ENCODE assay signal across 14 mouse cellular contexts in genomic region chr1:74715468-74715867, GRCm38 (mm10). TPM values are rescaled to one million over a fixed set of nuclear protein-coding genes. Genes with fewer than 3 reads are reported as not detected.
DNase-seq lines count a peak whose midpoint lies in the region; ATAC-seq lines count a peak whose summit lies in the region.
"Had no signal": no experiment of that assay in that cellular context is flagged by ENCODE, and none has a peak within 500 bp of the region (broad histone marks: within the 10 kb centered on the region; RNA-seq: fewer than 3 reads in every experiment).

No protein-coding gene starts in this region.

- WGBS in neural tube, embryonic 15.5 days, result 82% methylated on average over 5 of the region's 5 CpGs
- WGBS in embryonic facial prominence, embryonic 13.5 days, result 17% methylated on average over 5 of the region's 5 CpGs
- WGBS in limb, embryonic 12.5 days, result 11% methylated on average over 5 of the region's 5 CpGs
- WGBS in forebrain, embryonic 15.5 days, result 82% methylated on average over 5 of the region's 5 CpGs

- H3K36me3 ChIP-seq in neural tube, embryonic 15.5 days, result no peaks in the 10 kb centered on the region
- H3K36me3 ChIP-seq in embryonic facial prominence, embryonic 13.5 days, result no peaks in the 10 kb centered on the region
- H3K36me3 ChIP-seq in limb, embryonic 12.5 days, result no peaks in the 10 kb centered on the region
- no peaks in the 10 kb centered on the region for H3K36me3 ChIP-seq in splenic B cell, adult 2 months (ENCODE audit: control insufficient read depth, insufficient read depth, low read length, poor library complexity, severe bottlenecking)
- no peaks in the 10 kb centered on the region for H3K36me3 ChIP-seq in forebrain, embryonic 15.5 days
- H3K36me3 ChIP-seq: intestine, embryonic 15.5 days had no signal

- no peak overlapping the region for H3K9ac ChIP-seq in neural tube, embryonic 15.5 days (replicated peaks)
- H3K9ac ChIP-seq in embryonic facial prominence, embryonic 13.5 days, result no peak overlapping the region
- H3K9ac ChIP-seq in limb, embryonic 12.5 days (replicated peaks), result no peak overlapping the region
- no peak overlapping the region for H3K9ac ChIP-seq in forebrain, embryonic 15.5 days (replicated peaks)
- H3K9ac ChIP-seq: intestine, embryonic 15.5 days had no signal

- H3K27me3 ChIP-seq in neural tube, embryonic 15.5 days (replicated peaks), result peaks cover 8% of the 10 kb centered on the region; the same call in 1 of the 2 replicates
- 0 out of 2 replicates have a peak, but pooled peaks cover 7% of the 10 kb centered on the region for H3K27me3 ChIP-seq in embryonic facial prominence, embryonic 13.5 days
- 0 out of 2 replicates have a peak, but pooled peaks cover 3% of the 10 kb centered on the region for H3K27me3 ChIP-seq in limb, embryonic 12.5 days
- no peaks in the 10 kb centered on the region for H3K27me3 ChIP-seq in splenic B cell, adult 2 months (ENCODE audit: control insufficient read depth, insufficient read depth, low read length, poor library complexity, severe bottlenecking)
- H3K27me3 ChIP-seq in forebrain, embryonic 15.5 days, result peaks cover 18% of the 10 kb centered on the region; the same call in 1 of the 2 replicates
- H3K27me3 ChIP-seq: intestine, embryonic 15.5 days had no signal

- no peak overlapping the region for H3K4me3 ChIP-seq in neural tube, embryonic 15.5 days (replicated peaks)
- H3K4me3 ChIP-seq in embryonic facial prominence, embryonic 13.5 days, result no peak overlapping the region
- no peak overlapping the region for H3K4me3 ChIP-seq in limb, embryonic 12.5 days (replicated peaks)
- H3K4me3 ChIP-seq in forebrain, embryonic 15.5 days, result no peak overlapping the region
- H3K4me3 ChIP-seq: intestine, embryonic 15.5 days; myocyte had no signal

- H3K4me1 ChIP-seq in neural tube, embryonic 15.5 days, result peaks cover 11% of the 10 kb centered on the region
- peaks cover 29% of the 10 kb centered on the region for H3K4me1 ChIP-seq in embryonic facial prominence, embryonic 13.5 days
- peaks cover 30% of the 10 kb centered on the region for H3K4me1 ChIP-seq in limb, embryonic 12.5 days (replicated peaks)
- peaks cover 12% of the 10 kb centered on the region for H3K4me1 ChIP-seq in forebrain, embryonic 15.5 days

- H3K4me2 ChIP-seq in neural tube, embryonic 15.5 days, result no peak overlapping the region
- H3K4me2 ChIP-seq in embryonic facial prominence, embryonic 13.5 days, result peak overlapping the region; percentile 92
- peak overlapping the region; percentile 93 for H3K4me2 ChIP-seq in limb, embryonic 12.5 days
- H3K4me2 ChIP-seq in forebrain, embryonic 15.5 days (replicated peaks), result no peak overlapping the region
- H3K4me2 ChIP-seq: intestine, embryonic 15.5 days; midbrain, embryonic 11.5 days had no signal

- ATAC-seq in neural tube, embryonic 15.5 days (ENCODE audit: low FRiP score), result no peak
- 0 out of 2 replicates have a peak, but pooled peaks have one; percentile 61 for ATAC-seq in embryonic facial prominence, embryonic 13.5 days (ENCODE audit: insufficient number of reproducible peaks, insufficient read depth, low FRiP score, low TSS enrichment, low read depth)
- ATAC-seq in limb, embryonic 12.5 days (ENCODE audit: insufficient number of reproducible peaks, insufficient read depth, low FRiP score, low TSS enrichment, low read depth), result peak; percentile 34; the same call in 1 of the 2 replicates
- ATAC-seq in forebrain, embryonic 15.5 days (replicated peaks), result no peak
- ATAC-seq in megakaryocyte-erythroid progenitor cell, adult 5-6 weeks (replicated peaks; ENCODE audit: low FRiP score, low TSS enrichment, poor library complexity, severe bottlenecking), result no peak
- ATAC-seq: intestine, embryonic 15.5 days had no signal

- H3K27ac ChIP-seq in neural tube, embryonic 15.5 days (replicated peaks), result no peak overlapping the region
- H3K27ac ChIP-seq in embryonic facial prominence, embryonic 13.5 days, result peak overlapping the region; percentile 35; the same call in 1 of the 2 replicates
- peak overlapping the region; percentile 53; the same call in 1 of the 2 replicates for H3K27ac ChIP-seq in limb, embryonic 12.5 days
- H3K27ac ChIP-seq in forebrain, embryonic 15.5 days (replicated peaks), result no peak overlapping the region
- H3K27ac ChIP-seq: intestine, embryonic 15.5 days had no signal

- DNase-seq in neural tube, embryonic 10.5 days (ENCODE audit: extremely low spot score, low spot score), result peak; percentile 37
- DNase-seq in splenic B cell, adult 2 months (ENCODE audit: low read depth, low spot score), result peak; percentile 36
- DNase-seq: cerebellum, adult 18-20 months; heart, postnatal 14 days; thymus, postnatal 25 days had no signal

- H3K9me3 ChIP-seq in neural tube, embryonic 15.5 days (replicated peaks), result no peaks in the 10 kb centered on the region
- no peaks in the 10 kb centered on the region for H3K9me3 ChIP-seq in embryonic facial prominence, embryonic 13.5 days
- no peaks in the 10 kb centered on the region for H3K9me3 ChIP-seq in limb, embryonic 12.5 days
- H3K9me3 ChIP-seq in forebrain, embryonic 15.5 days, result no peaks in the 10 kb centered on the region
- H3K9me3 ChIP-seq: intestine, embryonic 15.5 days had no signal

RNA-seq across cellular contexts. Expression of gene Cyp27a1, which starts 2.1 kb away (rescaled TPM):
- polyA plus RNA-seq in neural tube, embryonic 15.5 days (2015; fragmentation: Nextera tagmentation; extraction: Ambion mirVana), result 2.9 and 3.2 TPM in 2 replicates
- 15.3 and 19.0 TPM in 2 replicates for polyA plus RNA-seq in embryonic facial prominence, embryonic 13.5 days (2015; fragmentation: Nextera tagmentation; extraction: Ambion mirVana)
- 14.9 and 15.8 TPM in 2 replicates for polyA plus RNA-seq in limb, embryonic 12.5 days (2016; fragmentation: Nextera tagmentation; extraction: Ambion mirVana)
- 0.91 and 1.6 TPM in 2 replicates for polyA plus RNA-seq in forebrain, embryonic 15.5 days (2015; fragmentation: Nextera tagmentation; extraction: Ambion mirVana)
- 2.0 TPM in 1 of 2 replicates, not detected in the other for total RNA-seq in megakaryocyte-erythroid progenitor cell, adult 5-6 weeks (2014; fragmentation: Nextera tagmentation)
- total RNA-seq in megakaryocyte-erythroid progenitor cell, adult 5-6 weeks (2017), result 1.9 TPM in 1 of 2 replicates, not detected in the other

RNA-seq across cellular contexts. Expression of gene Prkag3, which starts 33.6 kb away (rescaled TPM):
- 0.17 and 0.40 TPM in 2 replicates for polyA plus RNA-seq in neural tube, embryonic 15.5 days (2015; fragmentation: Nextera tagmentation; extraction: Ambion mirVana)
- polyA plus RNA-seq in embryonic facial prominence, embryonic 13.5 days (2015; fragmentation: Nextera tagmentation; extraction: Ambion mirVana), result 0.25 and 0.35 TPM in 2 replicates
- polyA plus RNA-seq in limb, embryonic 12.5 days (2016; fragmentation: Nextera tagmentation; extraction: Ambion mirVana), result 0.46 and 0.47 TPM in 2 replicates
- polyA plus RNA-seq in forebrain, embryonic 15.5 days (2015; fragmentation: Nextera tagmentation; extraction: Ambion mirVana), result not detected in 2 replicates
- not detected in 2 replicates for total RNA-seq in megakaryocyte-erythroid progenitor cell, adult 5-6 weeks (2014; fragmentation: Nextera tagmentation)
- total RNA-seq in megakaryocyte-erythroid progenitor cell, adult 5-6 weeks (2017), result not detected in 2 replicates
- total RNA-seq: left cerebral cortex, postnatal 10 days had no signal
- polyA plus RNA-seq: midbrain, embryonic 11.5 days had no signal

RNA-seq across cellular contexts. Expression of gene Ttll4, which starts 53.9 kb away (rescaled TPM):
- 7.7 and 8.9 TPM in 2 replicates for polyA plus RNA-seq in neural tube, embryonic 15.5 days (2015; fragmentation: Nextera tagmentation; extraction: Ambion mirVana)
- 12.9 and 17.6 TPM in 2 replicates for polyA plus RNA-seq in embryonic facial prominence, embryonic 13.5 days (2015; fragmentation: Nextera tagmentation; extraction: Ambion mirVana)
- 30.4 and 33.6 TPM in 2 replicates for polyA plus RNA-seq in limb, embryonic 12.5 days (2016; fragmentation: Nextera tagmentation; extraction: Ambion mirVana)
- 15.3 and 16.1 TPM in 2 replicates for polyA plus RNA-seq in forebrain, embryonic 15.5 days (2015; fragmentation: Nextera tagmentation; extraction: Ambion mirVana)
- 46.8 and 55.5 TPM in 2 replicates for total RNA-seq in megakaryocyte-erythroid progenitor cell, adult 5-6 weeks (2014; fragmentation: Nextera tagmentation)
- 19.8 and 38.2 TPM in 2 replicates for total RNA-seq in megakaryocyte-erythroid progenitor cell, adult 5-6 weeks (2017)

RNA-seq across cellular contexts. Expression of gene Wnt6, which starts 56.2 kb away (rescaled TPM):
- 5.7 and 6.4 TPM in 2 replicates for polyA plus RNA-seq in neural tube, embryonic 15.5 days (2015; fragmentation: Nextera tagmentation; extraction: Ambion mirVana)
- polyA plus RNA-seq in embryonic facial prominence, embryonic 13.5 days (2015; fragmentation: Nextera tagmentation; extraction: Ambion mirVana), result 49.1 and 55.5 TPM in 2 replicates
- polyA plus RNA-seq in limb, embryonic 12.5 days (2016; fragmentation: Nextera tagmentation; extraction: Ambion mirVana), result 38.7 and 40.5 TPM in 2 replicates
- 2.2 and 2.3 TPM in 2 replicates for polyA plus RNA-seq in forebrain, embryonic 15.5 days (2015; fragmentation: Nextera tagmentation; extraction: Ambion mirVana)
- not detected in 2 replicates for total RNA-seq in megakaryocyte-erythroid progenitor cell, adult 5-6 weeks (2014; fragmentation: Nextera tagmentation)
- not detected in 2 replicates for total RNA-seq in megakaryocyte-erythroid progenitor cell, adult 5-6 weeks (2017)

Comparison
In these comparisons a context has a peak if more than half of its experiments do, and no peak if none do; other contexts are left out.
1. ATAC-seq: peak in embryonic facial prominence, embryonic 13.5 days (single experiment) and limb, embryonic 12.5 days (single experiment); none in neural tube, embryonic 15.5 days (single experiment), forebrain, embryonic 15.5 days (single experiment) and megakaryocyte-erythroid progenitor cell, adult 5-6 weeks (single experiment).
2. H3K27ac ChIP-seq: peak in embryonic facial prominence, embryonic 13.5 days (single experiment) and limb, embryonic 12.5 days (single experiment); none in neural tube, embryonic 15.5 days (single experiment) and forebrain, embryonic 15.5 days (single experiment).
3. H3K4me2 ChIP-seq: peak in embryonic facial prominence, embryonic 13.5 days (single experiment) and limb, embryonic 12.5 days (single experiment); none in neural tube, embryonic 15.5 days (single experiment) and forebrain, embryonic 15.5 days (single experiment).